Mouse (Mus musculus) liver, adult 2 months (tissue): ENCODE data around the gene Coro1c. TPM values are rescaled to one million over a fixed set of nuclear protein-coding genes. Genes with fewer than 3 reads are reported as not detected.
"Not testable (repeated sequence)": the region's sequence is repeated elsewhere in the genome, so short reads cannot be mapped to it uniquely, and the experiment has no call there.

Experiments
- DNase-seq: peaks from one replicate; pipeline ENCODE4 v3.0.0-alpha.2; 2011; ENCODE audit warnings: low read depth, low spot score; ENCODE audit errors: extremely low read depth
- H3K27ac ChIP-seq: fragments of 200-500 bp; replicated peaks from 2 replicates; pipeline ENCODE4 v1.5.1; 2012; ENCODE audit warnings: low read depth, mild to moderate bottlenecking, control low read depth, inconsistent platforms, low read length; ENCODE audit not compliant: insufficient read depth
- H3K27me3 ChIP-seq: fragments of 200-500 bp; 2 replicates; pipeline ENCODE4 v1.6.1; 2012; ENCODE audit warnings: mild to moderate bottlenecking, moderate library complexity, low read length, inconsistent platforms; ENCODE audit not compliant: control insufficient read depth, insufficient read depth
- H3K36me3 ChIP-seq: fragments of 200-500 bp; 2 replicates; pipeline ENCODE4 v1.6.1; 2012; ENCODE audit warnings: low read length, inconsistent platforms; ENCODE audit not compliant: control insufficient read depth, insufficient read depth
- H3K4me1 ChIP-seq: fragments of 200-500 bp; 2 replicates; pipeline ENCODE4 v1.6.1; 2011; ENCODE audit warnings: low read length; ENCODE audit not compliant: control insufficient read depth, insufficient read depth
- H3K4me3 ChIP-seq: fragments of 200-500 bp; 2 replicates; pipeline ENCODE4 v1.5.1; 2011; ENCODE audit warnings: low read depth, mild to moderate bottlenecking, control low read depth, low read length, moderate library complexity; ENCODE audit not compliant: insufficient read depth
- H3K79me2 ChIP-seq: fragments of 200-500 bp; 2 replicates; pipeline ENCODE4 v1.6.1; 2012; ENCODE audit warnings: inconsistent platforms, mild to moderate bottlenecking, low read length, moderate library complexity; ENCODE audit not compliant: control insufficient read depth, insufficient read depth
- H3K9ac ChIP-seq: fragments of 200-500 bp; 2 replicates; pipeline ENCODE4 v1.6.1; 2012; ENCODE audit warnings: low read depth, mild to moderate bottlenecking, control low read depth, inconsistent platforms, low read length
- CTCF ChIP-seq: fragments of 200-500 bp; IDR thresholded peaks from 2 replicates; pipeline ENCODE4 v1.5.1; 2011; ENCODE audit warnings: low read depth, low read length, control low read depth
- POLR2A ChIP-seq: fragments of 200-500 bp; IDR thresholded peaks from 2 replicates; pipeline ENCODE4 v1.6.1; 2011; ENCODE audit warnings: low read length, control low read depth; ENCODE audit not compliant: insufficient read depth; ENCODE audit errors: extremely low read depth
- WGBS: fragments of 180-500 bp; shearing (Covaris S2); methylation state at CpG from one replicate; pipeline ENCODE4 v1.1.7; 2018; 5-methylcytosine and 5-hydroxymethylcytosine counted together
- polyA plus RNA-seq: library from polyadenylated mRNA; depleted of rRNA; stranded (reverse); fragments of >200 nt; gene quantifications from 2 replicates; pipeline ENCODE4 v1.2.3, GENCODE M21; 2012
- total RNA-seq: library from RNA; depleted of rRNA; stranded (reverse); fragments of >200 nt; gene quantifications from 2 replicates; pipeline ENCODE4 v1.2.3, GENCODE M21; 2014

The Coro1c gene
- total and polyA plus RNA-seq, 2 experiments = 11.8 to 13.6 TPM

DNA sequence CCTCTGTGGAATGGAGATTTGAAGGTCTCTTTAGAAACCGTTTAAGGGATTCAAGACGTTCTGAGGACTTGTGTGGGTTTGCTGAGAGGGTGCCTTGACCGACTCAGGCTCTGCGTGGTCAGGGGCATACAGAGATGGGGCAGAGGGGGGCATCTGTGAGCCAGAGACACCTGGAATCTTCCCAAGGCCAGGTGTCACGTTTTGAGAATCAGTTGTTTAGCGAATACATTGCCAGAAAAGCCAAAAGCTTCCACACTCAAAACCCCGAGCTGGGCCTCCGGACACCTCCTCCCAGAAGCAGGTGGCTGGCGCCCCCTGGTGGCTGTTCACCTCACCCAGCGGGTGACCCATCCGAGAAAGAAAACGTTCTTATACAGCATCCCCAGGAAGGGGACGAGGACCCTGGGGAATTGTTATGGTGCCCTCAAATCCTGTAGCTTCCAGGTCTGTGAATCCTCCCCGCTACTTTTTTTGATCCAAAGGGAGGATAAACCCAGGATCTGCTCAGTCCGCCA lies 92.9 kb downstream of the Coro1c start:
- H3K36me3 ChIP-seq = no peaks in the 10 kb centered on the region

DNA sequence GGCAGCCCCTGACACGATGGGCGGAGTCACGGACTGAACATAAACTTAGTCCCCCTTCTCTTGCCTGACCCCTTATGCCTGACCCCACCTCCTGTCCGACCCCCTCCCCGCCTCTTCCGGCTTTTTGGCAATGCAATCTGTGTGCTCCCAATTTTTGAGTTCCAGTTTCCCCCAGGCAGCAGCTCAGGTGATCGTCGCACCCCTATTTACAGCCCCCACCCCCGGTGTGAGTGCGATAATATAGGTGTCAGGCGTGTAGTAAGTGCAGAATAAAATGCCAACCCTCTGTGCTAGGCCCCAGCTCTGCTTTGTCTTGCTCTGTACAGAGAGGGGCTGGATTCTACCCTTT lies 93.5 kb downstream of the Coro1c start:
- 55% methylated on average over 11 of the region's 11 CpGs for WGBS
- Histone ChIP-seq H3K27me3 (no peaks in the 10 kb centered on the region), H3K4me1 (no peaks in the 10 kb centered on the region), H3K9ac (no peak overlapping the region), H3K36me3 (no peaks in the 10 kb centered on the region), H3K79me2 (no peaks in the 10 kb centered on the region), H3K4me3 (no peak overlapping the region), H3K27ac (no peak overlapping the region)
- TF ChIP-seq POLR2A = no peak
- no peak for TF ChIP-seq CTCF
- no peak for DNase-seq

More for the DNA sequence above, 92.9 kb downstream of the Coro1c start:
- WGBS = 16% methylated on average over 15 of the region's 15 CpGs
- Histone ChIP-seq H3K27ac (no peak overlapping the region), H3K9ac (no peak overlapping the region), H3K4me1 (no peaks in the 10 kb centered on the region), H3K4me3 (no peak overlapping the region), H3K27me3 (no peaks in the 10 kb centered on the region), H3K79me2 (no peaks in the 10 kb centered on the region)
- TF ChIP-seq POLR2A (no peak), CTCF (peak; percentile 92)
- DNase-seq = peak; percentile 22

DNA sequence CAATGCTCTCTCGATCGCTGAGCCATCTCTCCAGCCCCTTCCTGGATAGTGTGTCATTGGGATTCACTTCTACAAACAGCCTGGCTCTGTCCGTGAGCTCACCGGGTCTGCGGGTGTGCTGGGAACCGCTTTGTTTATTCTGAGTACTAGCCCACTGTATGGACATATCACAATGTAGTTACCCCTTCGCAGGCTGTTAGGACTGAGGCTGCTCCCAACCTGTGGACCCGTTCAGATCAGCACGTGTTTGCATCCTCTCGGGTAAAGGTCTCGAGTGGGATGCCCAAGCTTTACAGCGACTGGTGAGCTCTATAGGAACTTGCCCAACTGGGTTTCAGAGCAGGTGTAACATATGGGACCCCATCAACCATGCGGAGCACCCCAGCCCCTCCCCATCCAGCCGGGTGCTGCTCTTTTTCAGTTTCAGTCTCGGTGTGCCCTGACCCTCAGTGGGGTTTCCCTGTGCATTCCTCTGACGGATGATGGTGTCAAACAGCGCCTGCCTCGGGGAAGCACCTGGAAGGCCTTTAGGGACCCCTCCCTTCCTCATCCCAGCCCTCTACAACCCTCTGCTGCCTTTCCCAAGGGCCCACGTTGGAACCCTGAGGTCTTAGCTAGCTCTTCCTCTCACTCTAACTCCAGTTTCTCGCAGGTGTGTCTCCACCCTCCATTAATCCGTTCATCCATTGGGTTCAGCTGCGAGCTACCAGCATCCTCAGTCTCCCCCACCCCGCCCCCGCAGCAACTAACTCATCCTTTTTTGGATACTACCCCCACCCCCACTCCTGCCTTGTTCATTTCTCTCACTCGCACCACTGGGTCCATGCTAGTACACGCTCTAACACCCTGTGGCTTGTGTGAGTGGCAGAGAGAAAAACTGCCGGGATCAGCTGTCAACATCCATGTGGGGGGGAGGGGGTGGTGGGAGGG lies 94.2 kb downstream of the Coro1c start:
- no peak for TF ChIP-seq CTCF
- no peak for TF ChIP-seq POLR2A
- Histone ChIP-seq H3K27ac (no peak overlapping the region), H3K79me2 (no peaks in the 10 kb centered on the region), H3K4me3 (no peak overlapping the region), H3K36me3 (no peaks in the 10 kb centered on the region), H3K9ac (no peak overlapping the region), H3K4me1 (no peaks in the 10 kb centered on the region), H3K27me3 (no peaks in the 10 kb centered on the region)
- no peak for DNase-seq
- WGBS = 44% methylated on average over 27 of the region's 27 CpGs

DNA sequence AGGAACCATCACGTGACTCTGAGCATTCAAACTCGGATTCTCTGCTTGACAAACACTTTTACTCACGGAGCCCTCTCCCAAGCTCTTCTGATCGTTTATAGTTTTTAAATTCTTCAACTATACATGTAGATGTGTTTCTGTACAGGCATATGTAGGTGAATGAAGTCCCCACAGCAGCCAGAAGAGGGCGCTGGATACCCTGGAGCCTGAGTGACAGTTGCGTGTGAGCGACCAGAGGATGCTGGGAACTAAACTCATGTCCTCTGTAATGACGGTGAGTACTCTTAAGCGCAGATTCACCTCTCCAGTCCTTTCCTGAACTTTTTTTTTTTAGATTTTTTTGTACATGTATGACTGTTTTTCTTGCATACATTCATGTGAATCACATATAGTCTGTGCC lies 95.0 kb downstream of the Coro1c start:
- TF ChIP-seq CTCF (peak; percentile 67), POLR2A (no peak)
- H3K79me2 ChIP-seq = no peaks in the 10 kb centered on the region
- no peaks in the 10 kb centered on the region for H3K27me3 ChIP-seq
- no peaks in the 10 kb centered on the region for H3K36me3 ChIP-seq
- peak; percentile 19 for DNase-seq
- WGBS = 24% methylated on average over 9 of the region's 9 CpGs
- no peaks in the 10 kb centered on the region for H3K4me1 ChIP-seq
- H3K9ac ChIP-seq = no peak overlapping the region
- H3K4me3 ChIP-seq = no peak overlapping the region
- no peak overlapping the region for H3K27ac ChIP-seq

DNA sequence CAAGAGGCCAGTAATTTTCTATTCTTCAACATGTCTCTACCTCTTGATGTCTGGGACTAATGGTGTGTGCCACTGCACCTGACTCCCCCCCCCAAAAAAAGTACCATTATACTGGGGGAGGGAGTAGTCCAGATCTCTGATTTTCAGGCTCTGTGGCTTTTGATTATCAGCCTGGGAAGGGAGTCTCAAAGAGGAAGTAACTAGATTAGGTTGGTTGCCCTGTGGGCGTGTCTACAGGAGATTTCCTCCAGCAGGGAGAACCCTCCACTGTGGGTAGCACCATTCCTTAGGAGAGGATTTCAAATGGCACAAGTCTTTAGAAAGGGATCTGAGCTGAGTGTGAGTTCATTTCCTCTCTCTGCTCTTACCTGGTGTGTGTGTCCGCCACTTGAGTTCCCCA lies 95.9 kb downstream of the Coro1c start:
- H3K9ac ChIP-seq = no peak overlapping the region
- H3K27ac ChIP-seq = no peak overlapping the region
- DNase-seq = no peak
- WGBS = 85% methylated on average over 2 of the region's 2 CpGs
- no peak for TF ChIP-seq POLR2A
- TF ChIP-seq CTCF = no peak
- H3K27me3 ChIP-seq = no peaks in the 10 kb centered on the region
- H3K36me3 ChIP-seq = no peaks in the 10 kb centered on the region
- no peaks in the 10 kb centered on the region for H3K4me1 ChIP-seq
- H3K4me3 ChIP-seq = no peak overlapping the region
- H3K79me2 ChIP-seq = no peaks in the 10 kb centered on the region

DNA sequence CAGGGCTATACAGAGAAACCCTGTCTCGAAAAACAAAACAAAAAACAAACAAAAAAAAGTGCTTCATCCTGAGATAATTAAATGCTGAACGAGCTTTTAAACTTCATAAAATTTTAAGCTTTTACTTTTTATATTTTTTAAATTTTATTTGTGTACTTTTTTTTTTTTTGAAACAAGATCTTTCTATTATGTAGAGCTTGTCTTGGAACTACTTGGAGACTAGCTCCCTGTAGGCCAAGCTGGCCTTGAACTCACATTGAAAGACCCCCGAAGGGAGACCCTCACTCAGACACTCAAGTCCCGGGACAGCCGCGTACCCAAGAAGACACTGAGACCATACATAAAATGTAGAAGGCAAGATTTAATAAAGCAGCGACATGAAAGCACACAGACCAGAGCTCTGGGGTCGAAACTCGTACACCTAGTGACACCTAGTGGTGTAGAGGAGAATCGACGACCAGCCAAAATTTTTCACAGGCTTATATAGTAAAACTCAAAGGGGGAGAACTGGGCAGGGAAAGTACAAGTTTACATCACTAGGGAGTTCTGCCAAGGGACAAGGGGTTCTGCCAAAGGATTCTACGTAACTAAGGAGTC lies 96.6 kb downstream of the Coro1c start:
- H3K36me3 ChIP-seq, H3K4me3 ChIP-seq, DNase-seq, H3K9ac ChIP-seq, H3K79me2 ChIP-seq, H3K27me3 ChIP-seq, H3K4me1 ChIP-seq, H3K27ac ChIP-seq: not testable (repeated sequence)
- 22% methylated on average over 11 of the region's 12 CpGs for WGBS
- peak; percentile 8; the same call in 1 of the 2 replicates for TF ChIP-seq CTCF
